Mouse (Mus musculus) limb, embryonic 13.5 days (tissue): Measurements from ENCODE around the gene Cpped1. TPM values are rescaled to one million over a fixed set of nuclear protein-coding genes. Genes with fewer than 3 reads are reported as not detected.

Experiments used
- ATAC-seq: fragments of 200-750 bp; cut with Nextera tagmentation; 2 replicates; pipeline ENCODE4 v1.8.0; 2017; ENCODE audit warnings: low read depth, moderate number of reproducible peaks, moderate TSS enrichment; ENCODE audit not compliant: low FRiP score
- H3K27ac ChIP-seq: fragments of 300-500 bp; sonication (generic); 2 replicates; pipeline ENCODE4 v1.5.1; 2015; ENCODE audit warnings: inconsistent platforms, mild to moderate bottlenecking, moderate library complexity
- H3K27me3 ChIP-seq: fragments of 300-500 bp; sonication (generic); 2 replicates; pipeline ENCODE4 v1.6.1; 2015; ENCODE audit warnings: mild to moderate bottlenecking, inconsistent platforms
- H3K36me3 ChIP-seq: fragments of 300-500 bp; sonication (generic); 2 replicates; pipeline ENCODE4 v1.6.1; 2015; ENCODE audit warnings: inconsistent platforms, mild to moderate bottlenecking, moderate library complexity
- H3K4me1 ChIP-seq: fragments of 300-500 bp; sonication (generic); 2 replicates; pipeline ENCODE4 v1.6.1; 2015; ENCODE audit warnings: inconsistent platforms
- H3K4me2 ChIP-seq: fragments of 300-500 bp; sonication (generic); replicated peaks from 2 replicates; pipeline ENCODE4 v1.6.1; 2015; ENCODE audit warnings: inconsistent platforms, mild to moderate bottlenecking, moderate library complexity
- H3K4me3 ChIP-seq: fragments of 300-500 bp; sonication (generic); 2 replicates; pipeline ENCODE4 v1.5.1; 2015; ENCODE audit warnings: moderate library complexity, mild to moderate bottlenecking, inconsistent platforms
- H3K9ac ChIP-seq: fragments of 300-500 bp; sonication (generic); 2 replicates; pipeline ENCODE4 v1.6.1; 2015; ENCODE audit warnings: mild to moderate bottlenecking, inconsistent platforms
- H3K9me3 ChIP-seq: fragments of 300-500 bp; sonication (generic); 2 replicates; pipeline ENCODE4 v1.6.1; 2016; ENCODE audit warnings: inconsistent platforms
- WGBS: fragments of 180-500 bp; shearing (Covaris S2); methylation state at CpG from one replicate; pipeline ENCODE4 v1.1.7; 2015; 5-methylcytosine and 5-hydroxymethylcytosine counted together
- polyA plus RNA-seq: library from polyadenylated mRNA; unstranded; fragments of >200 nt; fragmentation: Nextera tagmentation; extraction: Ambion mirVana; gene quantifications from 2 replicates; pipeline ENCODE4 v1.2.1, GENCODE M21; 2015

Cpped1 gene
- polyA plus RNA-seq, result 18.6 and 19.1 TPM in 2 replicates

DNA sequence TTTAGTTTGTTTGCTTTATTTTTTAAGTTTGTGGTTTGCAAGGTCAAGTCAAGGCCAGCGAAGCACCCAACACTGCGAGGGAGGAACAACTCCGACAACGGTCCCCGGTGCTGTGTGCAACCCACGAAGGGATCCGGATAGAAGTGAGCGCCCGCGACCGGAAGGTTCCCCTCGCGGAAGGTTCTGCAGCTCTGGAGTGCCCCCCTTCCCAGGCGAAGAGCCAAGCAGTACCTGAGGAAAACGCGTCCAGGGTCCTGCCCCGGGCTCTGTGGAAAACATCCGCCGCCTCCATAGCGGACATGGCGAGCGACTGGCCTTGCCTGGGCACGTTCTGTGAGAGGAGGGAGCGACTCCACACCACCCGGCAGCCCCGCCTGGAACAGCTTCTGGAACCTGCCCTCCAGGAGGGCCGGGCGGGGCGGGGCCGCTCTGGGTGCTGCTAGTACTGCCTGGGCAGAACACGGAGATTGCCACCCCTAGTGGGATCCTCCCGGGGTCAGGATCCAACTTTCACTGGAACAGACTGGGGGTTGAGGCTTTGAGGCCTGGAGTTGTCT lies at the start of gene Cpped1:
Gene Cpped1, minus strand, starts transcription at position 411 of the 557 bp plus-strand sequence.
- no peaks in the 10 kb centered on the region for H3K9me3 ChIP-seq
- peaks cover 10% of the 10 kb centered on the region for H3K4me1 ChIP-seq
- H3K36me3 ChIP-seq, result no peaks in the 10 kb centered on the region
- peak within 1 kb of the TSS; percentile 71 for H3K27ac ChIP-seq
- peak within 1 kb of the TSS; percentile 72 for H3K4me2 ChIP-seq
- H3K27me3 ChIP-seq, result no peaks in the 10 kb centered on the region
- WGBS, result under 1% methylated on average over 32 of the region's 32 CpGs
- ATAC-seq, result peak; percentile 96
- peak within 1 kb of the TSS; percentile 77 for H3K9ac ChIP-seq
- peak within 1 kb of the TSS; percentile 63 for H3K4me3 ChIP-seq

DNA sequence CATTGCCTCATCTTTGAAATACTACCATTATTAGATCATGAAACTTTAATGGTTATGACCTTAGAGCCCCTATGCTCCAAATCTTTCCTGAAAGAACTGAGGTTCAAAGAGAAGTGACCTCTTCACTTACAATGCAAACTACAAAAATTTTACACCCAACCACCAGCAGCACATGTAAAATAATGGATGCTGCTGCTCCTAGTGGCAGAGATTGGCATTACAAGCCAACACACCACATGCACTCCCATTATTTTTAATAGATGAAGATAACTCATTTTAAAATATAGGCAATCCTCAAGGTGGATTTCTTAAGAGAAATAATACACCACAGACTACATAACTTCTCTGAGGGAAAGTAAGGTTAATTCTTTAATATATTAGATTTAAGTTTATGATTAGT lies 31.2 kb upstream of the Cpped1 start:
- Histone ChIP-seq H3K27ac (no peak overlapping the region), H3K4me2 (no peak overlapping the region), H3K9me3 (no peaks in the 10 kb centered on the region; the same call in 1 of the 2 replicates), H3K4me1 (no peaks in the 10 kb centered on the region), H3K9ac (no peak overlapping the region), H3K4me3 (no peak overlapping the region), H3K36me3 (no peaks in the 10 kb centered on the region), H3K27me3 (no peaks in the 10 kb centered on the region)
- ATAC-seq, result no peak

DNA sequence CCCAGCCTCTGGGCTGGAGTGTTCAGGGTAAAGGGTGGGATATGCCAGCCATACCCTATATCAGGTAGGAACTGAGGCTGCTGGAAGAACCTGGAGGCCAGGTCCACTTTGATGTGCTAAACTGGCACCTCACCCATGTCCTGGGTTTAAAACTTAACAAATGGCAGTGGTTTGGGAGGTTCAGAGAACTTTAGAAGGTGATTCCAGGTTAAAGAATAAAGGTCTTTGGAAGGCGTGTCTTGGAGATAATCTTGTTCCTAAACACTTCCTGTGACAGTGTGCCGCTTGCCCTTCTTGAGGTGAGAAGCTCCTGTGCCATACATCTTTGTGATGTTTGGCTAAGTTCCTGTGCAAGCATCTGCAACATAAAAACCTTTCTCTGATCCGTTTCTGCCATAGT lies 1.6 kb upstream of the Cpped1 start:
- H3K27me3 ChIP-seq, result no peaks in the 10 kb centered on the region

DNA sequence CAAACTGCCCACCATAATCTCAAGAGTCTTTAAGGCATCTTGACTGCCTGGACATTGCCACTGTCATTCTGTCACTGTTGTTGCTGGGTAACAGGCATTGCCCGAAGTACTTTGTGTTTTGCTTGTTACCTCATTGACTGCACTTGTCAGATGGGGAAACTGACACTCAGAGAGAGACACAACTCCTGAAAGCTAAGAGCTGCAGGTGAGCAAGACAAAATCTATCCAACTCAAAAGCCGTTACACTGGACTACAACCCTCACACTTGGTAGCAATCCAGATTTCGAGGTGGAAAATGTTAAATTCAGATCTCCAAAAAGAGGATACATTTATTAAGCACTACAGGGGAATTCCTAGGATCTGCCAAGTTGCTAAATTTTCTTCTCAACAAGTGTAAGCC lies 572 bp upstream of the Cpped1 start:
- ATAC-seq, result no peak
- WGBS, result 74% methylated on average over 3 of the region's 3 CpGs
- Histone ChIP-seq H3K27ac (no peak overlapping the region), H3K36me3 (no peaks in the 10 kb centered on the region), H3K4me3 (0 out of 2 replicates have a peak overlapping the region, but pooled peaks have one; percentile 63), H3K9me3 (no peaks in the 10 kb centered on the region), H3K4me2 (peak overlapping the region; percentile 72; the same call in 1 of the 2 replicates), H3K4me1 (peaks cover 10% of the 10 kb centered on the region), H3K9ac (no peak overlapping the region), H3K27me3 (no peaks in the 10 kb centered on the region)

More for the DNA sequence above, 1.6 kb upstream of the Cpped1 start:
- H3K36me3 ChIP-seq, result no peaks in the 10 kb centered on the region
- no peak overlapping the region for H3K9ac ChIP-seq
- H3K4me1 ChIP-seq, result peaks cover 10% of the 10 kb centered on the region
- no peak overlapping the region for H3K4me3 ChIP-seq
- no peak overlapping the region for H3K4me2 ChIP-seq
- H3K9me3 ChIP-seq, result no peaks in the 10 kb centered on the region
- WGBS, result 88% methylated on average over 3 of the region's 3 CpGs
- H3K27ac ChIP-seq, result no peak overlapping the region
- no peak for ATAC-seq

DNA sequence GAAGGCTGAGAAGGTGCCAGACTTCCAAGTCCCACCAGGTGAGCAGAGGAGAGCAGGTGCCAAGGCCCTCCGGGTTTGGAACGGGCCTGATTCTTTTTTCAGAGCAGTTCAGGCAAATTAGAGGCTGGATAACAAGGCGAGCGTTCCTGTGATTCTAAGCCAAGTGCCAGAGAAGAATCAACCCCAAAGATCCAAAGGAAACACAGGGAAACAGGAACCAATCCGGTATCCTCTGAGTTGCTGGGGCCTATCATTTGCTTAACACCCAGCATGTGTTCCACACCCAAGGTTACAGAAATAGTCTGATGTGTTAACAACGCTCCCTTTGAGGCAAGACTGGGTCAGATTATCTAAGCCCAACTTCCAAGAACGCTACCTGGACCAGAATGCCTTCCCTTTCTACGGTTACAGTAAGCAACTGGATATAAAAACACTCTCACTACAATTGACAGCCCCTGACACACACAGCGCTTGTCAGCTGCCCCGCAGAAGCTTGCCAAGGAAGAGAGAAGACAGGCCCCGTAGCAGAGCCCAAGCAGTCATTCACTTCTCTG lies 707 bp downstream of the Cpped1 start:
- H3K27me3 ChIP-seq, result no peaks in the 10 kb centered on the region
- H3K4me1 ChIP-seq, result peaks cover 10% of the 10 kb centered on the region
- peak overlapping the region; percentile 71 for H3K27ac ChIP-seq
- peak overlapping the region; percentile 72 for H3K4me2 ChIP-seq
- peak; percentile 51; the same call in 1 of the 2 replicates for ATAC-seq
- no peaks in the 10 kb centered on the region for H3K36me3 ChIP-seq
- peak overlapping the region; percentile 63 for H3K4me3 ChIP-seq
- no peaks in the 10 kb centered on the region for H3K9me3 ChIP-seq
- WGBS, result 21% methylated on average over 11 of the region's 11 CpGs
- peak overlapping the region; percentile 77 for H3K9ac ChIP-seq

DNA sequence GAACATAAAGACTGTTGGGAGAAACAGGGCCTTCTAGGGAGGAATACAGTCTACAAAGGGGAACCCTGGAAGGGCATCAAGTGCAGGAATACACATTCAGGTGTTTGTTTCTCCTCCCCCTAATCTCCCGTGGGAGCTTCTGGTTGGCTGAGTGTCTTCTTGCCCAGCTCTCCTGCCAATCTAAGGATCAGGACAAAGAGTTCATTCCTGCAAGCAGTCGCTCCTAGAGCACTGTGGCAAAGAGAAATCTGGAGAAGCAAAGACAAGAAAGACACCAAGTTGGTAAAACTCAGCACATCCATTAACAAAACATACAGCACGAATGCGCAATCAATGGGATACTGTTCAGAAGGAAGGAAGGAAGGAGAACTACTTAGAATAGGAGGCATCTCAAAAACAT lies 1.4 kb downstream of the Cpped1 start:
- Histone ChIP-seq H3K27me3 (no peaks in the 10 kb centered on the region), H3K4me1 (peaks cover 10% of the 10 kb centered on the region), H3K4me2 (peak overlapping the region; percentile 72), H3K9me3 (no peaks in the 10 kb centered on the region), H3K9ac (no peak overlapping the region), H3K36me3 (no peaks in the 10 kb centered on the region), H3K4me3 (peak overlapping the region; percentile 63; the same call in 1 of the 2 replicates), H3K27ac (no peak overlapping the region)
- ATAC-seq, result no peak
- 87% methylated on average over 4 of the region's 4 CpGs for WGBS

DNA sequence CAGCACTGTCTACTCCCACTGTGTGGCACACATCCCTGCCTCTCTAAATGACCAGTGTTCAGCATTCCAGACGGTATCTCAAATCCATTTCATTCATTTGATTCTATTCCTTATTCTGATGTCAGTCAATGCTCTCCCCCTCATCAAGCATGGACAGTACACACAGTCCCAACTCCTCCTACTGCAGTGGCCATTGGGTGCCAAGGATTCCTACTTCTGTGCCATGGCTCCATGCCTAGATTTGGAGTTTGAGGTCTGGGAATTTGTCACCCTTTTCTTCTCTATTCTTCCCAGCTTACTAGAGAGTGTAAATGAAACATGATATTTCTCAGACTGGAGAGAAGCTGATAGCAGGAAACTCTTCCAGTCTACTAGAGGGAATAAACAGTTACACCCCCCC lies 2.3 kb downstream of the Cpped1 start:
- no peak overlapping the region for H3K9ac ChIP-seq
- no peak for ATAC-seq
- no peaks in the 10 kb centered on the region for H3K9me3 ChIP-seq
- H3K4me1 ChIP-seq, result peaks cover 10% of the 10 kb centered on the region
- H3K4me2 ChIP-seq, result no peak overlapping the region
- no peaks in the 10 kb centered on the region for H3K27me3 ChIP-seq
- 85% methylated on average over 1 of the region's 1 CpGs for WGBS
- H3K4me3 ChIP-seq, result no peak overlapping the region
- H3K36me3 ChIP-seq, result 0 out of 2 replicates have a peak, but pooled peaks cover 1% of the 10 kb centered on the region
- no peak overlapping the region for H3K27ac ChIP-seq

DNA sequence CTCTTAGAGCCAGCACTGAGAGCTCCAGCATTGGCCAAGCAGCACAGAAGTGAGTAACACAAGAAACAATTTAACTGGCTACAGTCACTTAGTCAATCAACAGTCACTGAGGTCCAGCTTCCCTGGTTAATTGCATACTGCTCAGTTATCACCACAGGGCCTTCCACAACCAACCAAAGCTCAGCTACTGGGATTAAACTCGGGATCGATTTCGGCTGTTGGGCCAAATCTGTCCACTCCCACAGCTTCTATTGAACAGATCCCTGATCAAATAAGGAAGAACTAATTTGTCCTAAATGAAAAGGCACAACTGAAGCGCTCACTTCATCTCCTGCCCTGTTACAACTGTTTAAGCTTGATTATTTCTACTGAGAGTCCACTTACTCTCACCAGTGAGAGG lies 4.0 kb downstream of the Cpped1 start:
- Histone ChIP-seq H3K9ac (no peak overlapping the region), H3K4me2 (no peak overlapping the region), H3K27me3 (no peaks in the 10 kb centered on the region), H3K4me3 (no peak overlapping the region), H3K36me3 (peaks cover 2% of the 10 kb centered on the region; the same call in 1 of the 2 replicates), H3K27ac (no peak overlapping the region), H3K4me1 (peaks cover 10% of the 10 kb centered on the region), H3K9me3 (no peaks in the 10 kb centered on the region)
- 83% methylated on average over 4 of the region's 4 CpGs for WGBS
- no peak for ATAC-seq

DNA sequence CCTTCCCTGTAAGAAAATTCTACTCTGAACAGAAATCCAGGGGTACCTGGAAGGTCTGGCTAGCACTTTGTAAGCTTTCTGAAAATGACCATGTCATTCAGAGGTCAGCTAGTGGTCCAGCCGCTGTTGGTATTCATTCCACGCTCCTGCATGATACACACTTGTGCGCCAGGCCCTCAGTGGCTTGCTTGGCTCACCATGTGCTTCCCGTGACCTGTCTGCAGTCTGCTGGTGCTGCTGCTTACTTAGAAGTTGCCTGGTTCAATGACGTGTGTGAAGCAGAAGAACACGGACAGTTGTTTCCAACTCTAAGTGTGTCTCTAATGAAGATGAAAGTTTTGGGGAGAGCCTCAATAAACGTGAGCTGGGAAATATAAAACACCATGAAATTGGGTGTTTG lies 7.2 kb downstream of the Cpped1 start:
- no peak for ATAC-seq
- Histone ChIP-seq H3K9me3 (no peaks in the 10 kb centered on the region), H3K9ac (no peak overlapping the region), H3K36me3 (peaks cover 2% of the 10 kb centered on the region; the same call in 1 of the 2 replicates), H3K4me1 (no peaks in the 10 kb centered on the region), H3K27ac (no peak overlapping the region), H3K27me3 (no peaks in the 10 kb centered on the region), H3K4me3 (no peak overlapping the region), H3K4me2 (no peak overlapping the region)
- WGBS, result 72% methylated on average over 7 of the region's 7 CpGs

DNA sequence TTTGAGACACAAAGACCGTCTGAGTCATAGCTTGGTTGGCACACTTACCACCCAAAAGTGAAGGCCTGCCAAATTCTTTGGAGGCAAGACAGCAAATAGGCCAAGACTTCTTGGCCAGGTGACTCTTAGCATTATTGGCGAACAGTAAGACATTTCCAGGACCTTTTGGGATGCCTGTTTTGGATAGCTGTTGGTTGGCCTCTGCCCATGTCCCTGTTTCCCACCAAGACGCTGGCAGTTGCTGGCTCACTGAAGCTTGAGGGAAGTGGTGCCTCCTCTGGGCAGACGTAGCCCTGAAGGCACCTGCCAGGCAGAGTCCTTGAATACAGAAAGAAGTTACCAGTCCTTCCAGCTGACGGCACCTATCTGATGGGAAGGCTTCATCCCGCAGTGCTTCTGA lies 8.9 kb downstream of the Cpped1 start:
- H3K9ac ChIP-seq, result no peak overlapping the region
- H3K27me3 ChIP-seq, result no peaks in the 10 kb centered on the region
- no peaks in the 10 kb centered on the region for H3K9me3 ChIP-seq
- H3K4me2 ChIP-seq, result no peak overlapping the region
- peaks cover 2% of the 10 kb centered on the region; the same call in 1 of the 2 replicates for H3K36me3 ChIP-seq
- H3K4me3 ChIP-seq, result no peak overlapping the region
- no peak overlapping the region for H3K27ac ChIP-seq
- WGBS, result 91% methylated on average over 6 of the region's 6 CpGs
- ATAC-seq, result no peak
- 0 out of 2 replicates have a peak, but pooled peaks cover 3% of the 10 kb centered on the region for H3K4me1 ChIP-seq

DNA sequence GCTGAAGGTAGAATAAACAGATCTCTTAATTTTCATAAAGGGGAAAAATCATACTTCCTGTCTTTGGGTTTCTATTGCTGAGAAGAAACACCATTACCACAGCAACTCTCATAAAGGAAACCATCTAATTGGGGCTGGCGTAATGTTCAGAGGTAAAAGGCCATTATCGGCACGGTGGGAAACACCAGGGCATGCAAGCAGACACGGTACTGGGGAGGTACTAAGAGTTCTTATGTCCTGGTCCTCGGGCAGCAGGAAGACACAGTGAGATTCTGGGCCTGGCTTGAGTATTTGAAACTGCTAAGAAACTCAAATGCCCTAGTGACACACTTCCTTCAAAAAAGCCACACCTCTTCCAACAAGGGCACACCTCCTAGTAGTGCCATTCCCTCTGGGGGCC lies 12.8 kb downstream of the Cpped1 start:
- no peaks in the 10 kb centered on the region for H3K27me3 ChIP-seq
- no peak overlapping the region for H3K9ac ChIP-seq
- ATAC-seq, result no peak
- H3K9me3 ChIP-seq, result no peaks in the 10 kb centered on the region
- 51% methylated on average over 5 of the region's 5 CpGs for WGBS
- no peaks in the 10 kb centered on the region; the same call in none of the 2 replicates for H3K36me3 ChIP-seq
- no peak overlapping the region for H3K4me2 ChIP-seq
- no peak overlapping the region for H3K4me3 ChIP-seq
- 0 out of 2 replicates have a peak, but pooled peaks cover 3% of the 10 kb centered on the region for H3K4me1 ChIP-seq
- H3K27ac ChIP-seq, result no peak overlapping the region

DNA sequence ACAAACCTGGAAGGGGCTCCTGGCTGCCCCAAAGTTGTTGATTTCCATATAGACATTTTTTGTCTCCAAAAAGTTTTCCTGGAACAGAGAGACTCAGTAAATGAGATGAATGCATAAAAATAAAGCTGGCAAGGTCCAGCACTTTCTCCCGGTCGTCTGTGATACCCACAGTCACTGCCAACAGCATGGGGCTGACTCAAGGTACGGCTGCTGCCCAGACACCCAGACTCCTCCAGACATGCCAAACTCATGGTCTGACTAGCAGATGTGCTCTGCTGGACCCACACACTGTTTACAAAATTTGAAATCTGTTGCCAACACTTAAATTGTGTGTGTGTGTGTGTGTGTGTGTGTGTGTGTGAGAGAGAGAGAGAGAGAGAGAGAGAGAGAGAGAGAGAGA lies 14.4 kb downstream of the Cpped1 start:
- 75% methylated on average over 3 of the region's 3 CpGs for WGBS
- no peaks in the 10 kb centered on the region; the same call in 1 of the 2 replicates for H3K36me3 ChIP-seq
- H3K9ac ChIP-seq, result no peak overlapping the region
- ATAC-seq, result no peak
- H3K27me3 ChIP-seq, result no peaks in the 10 kb centered on the region
- no peaks in the 10 kb centered on the region for H3K9me3 ChIP-seq
- no peak overlapping the region for H3K27ac ChIP-seq
- 0 out of 2 replicates have a peak, but pooled peaks cover 3% of the 10 kb centered on the region for H3K4me1 ChIP-seq
- no peak overlapping the region for H3K4me2 ChIP-seq
- no peak overlapping the region for H3K4me3 ChIP-seq
